Mouse (Mus musculus): ENCODE results near the gene 1520401A03Rik. TPM values are rescaled to one million over a fixed set of nuclear protein-coding genes. Genes with fewer than 3 reads are reported as not detected.

Gene 1520401A03Rik
- polyA plus RNA-seq, 1 experiment = 7.1 TPM

- no peak overlapping the region for H3K4me3 ChIP-seq (ENCODE audit: control insufficient read depth, low read depth, low read length)
- H3K27ac ChIP-seq (ENCODE audit: control insufficient read depth, insufficient read depth, low read depth, low read length) = no peak overlapping the region
- peaks cover 14% of the 10 kb centered on the region for H3K4me1 ChIP-seq (ENCODE audit: control insufficient read depth, insufficient read depth, low read length)
- H3K36me3 ChIP-seq (ENCODE audit: control insufficient read depth, insufficient read depth, low read length) = no peaks in the 10 kb centered on the region
- TF ChIP-seq CTCF (IDR thresholded peaks at IDR 0.05; ENCODE audit: control insufficient read depth, insufficient read depth, insufficient replicate concordance, low read depth, low read length) (no peak), POLR2A (IDR thresholded peaks at IDR 0.05; ENCODE audit: control insufficient read depth, low read depth, low read length) (no peak)
- no peaks in the 10 kb centered on the region for H3K27me3 ChIP-seq (ENCODE audit: control insufficient read depth, insufficient read depth, low read length)
Measured at GRCm38 (mm10) chr17:23719455-23719854, 3.1 kb downstream of the 1520401A03Rik start.

DNA sequence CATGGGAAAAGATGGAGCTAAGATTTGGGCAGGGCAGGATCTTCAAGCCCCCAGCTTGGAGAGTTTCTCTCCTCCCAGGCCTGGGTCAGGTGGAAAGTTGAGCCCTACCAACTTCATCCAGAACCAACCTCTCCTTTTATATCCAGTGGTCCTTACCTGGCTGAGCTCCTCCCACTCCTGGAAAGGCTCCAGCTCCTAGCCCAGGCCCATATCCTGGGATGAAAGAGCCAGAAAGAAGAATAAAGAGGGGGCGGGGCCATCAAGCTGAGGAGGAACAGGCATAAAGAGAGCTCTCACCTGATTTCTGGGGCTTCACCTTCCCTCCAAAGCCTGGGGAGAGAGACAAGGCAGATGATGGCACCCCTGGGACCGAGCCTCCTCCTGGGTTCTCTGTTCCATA, 5.6 kb downstream of the 1520401A03Rik start:
- H3K4me3 ChIP-seq (ENCODE audit: control insufficient read depth, low read depth, low read length) = no peak overlapping the region
- H3K27me3 ChIP-seq (ENCODE audit: control insufficient read depth, insufficient read depth, low read length) = no peaks in the 10 kb centered on the region
- TF ChIP-seq CTCF (IDR thresholded peaks at IDR 0.05; ENCODE audit: control insufficient read depth, insufficient read depth, insufficient replicate concordance, low read depth, low read length) (no peak), POLR2A (IDR thresholded peaks at IDR 0.05; ENCODE audit: control insufficient read depth, low read depth, low read length) (no peak)
- H3K36me3 ChIP-seq (ENCODE audit: control insufficient read depth, insufficient read depth, low read length) = no peaks in the 10 kb centered on the region
- peaks cover 3% of the 10 kb centered on the region for H3K4me1 ChIP-seq (ENCODE audit: control insufficient read depth, insufficient read depth, low read length)
- H3K27ac ChIP-seq (ENCODE audit: control insufficient read depth, insufficient read depth, low read depth, low read length) = no peak overlapping the region

DNA sequence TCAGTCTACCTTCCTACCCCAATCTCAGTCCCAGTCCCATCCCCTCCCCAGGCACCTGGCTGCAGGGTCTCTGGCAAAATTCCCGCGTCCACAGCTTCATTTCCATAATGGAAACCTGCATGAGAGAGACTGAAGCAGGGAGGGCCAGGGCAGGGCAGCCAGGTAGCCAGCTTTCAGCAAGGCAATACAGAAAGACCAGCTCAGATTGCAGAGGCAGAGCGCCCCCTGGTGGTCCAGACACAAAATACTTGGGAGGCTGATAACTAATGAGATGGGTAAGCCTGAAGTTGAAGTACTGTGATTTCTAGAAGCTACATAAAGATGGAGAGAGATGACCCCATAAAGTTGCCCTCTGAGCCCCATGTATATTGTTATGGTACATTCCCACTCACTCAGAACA, 16.4 kb downstream of the 1520401A03Rik start:
- TF ChIP-seq POLR2A (IDR thresholded peaks at IDR 0.05; ENCODE audit: control insufficient read depth, low read depth, low read length) = no peak
- TF ChIP-seq CTCF (IDR thresholded peaks at IDR 0.05; ENCODE audit: control insufficient read depth, insufficient read depth, insufficient replicate concordance, low read depth, low read length) = peak; percentile 80; the same call in 1 of the 2 replicates
- H3K27me3 ChIP-seq (ENCODE audit: control insufficient read depth, insufficient read depth, low read length) = no peaks in the 10 kb centered on the region

DNA sequence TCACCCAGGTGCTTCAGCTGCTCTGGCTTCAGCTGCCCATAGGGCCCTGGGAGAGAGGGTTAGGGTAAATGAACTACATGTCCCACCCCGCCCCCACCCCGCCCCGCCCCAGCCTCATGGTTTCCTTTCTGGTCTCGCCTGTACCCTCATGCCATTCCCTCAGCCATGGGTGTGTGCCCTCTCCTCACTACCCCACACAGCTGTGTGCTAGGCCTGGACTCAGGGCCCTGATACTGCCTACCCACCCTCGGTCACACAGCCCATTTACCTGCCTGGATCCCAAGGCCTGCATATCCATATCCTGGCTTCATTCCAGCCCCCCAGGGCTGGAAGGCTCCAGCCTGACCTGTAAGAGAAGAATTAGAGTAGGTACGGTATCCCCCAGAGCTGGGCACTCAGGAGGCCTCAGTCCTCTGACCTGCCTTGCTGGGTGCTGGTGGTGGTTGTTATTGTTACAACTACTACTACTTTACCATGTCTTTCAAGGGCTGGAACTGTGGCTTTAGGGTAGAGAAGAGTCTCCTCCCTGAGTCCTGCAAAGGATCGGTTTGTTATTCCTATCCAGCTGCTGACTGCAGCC, 17.0 kb downstream of the 1520401A03Rik start:
- Histone ChIP-seq H3K4me3 (ENCODE audit: control insufficient read depth, low read depth, low read length) (no peak overlapping the region), H3K36me3 (ENCODE audit: control insufficient read depth, insufficient read depth, low read length) (no peaks in the 10 kb centered on the region), H3K4me1 (ENCODE audit: control insufficient read depth, insufficient read depth, low read length) (no peaks in the 10 kb centered on the region), H3K27me3 (ENCODE audit: control insufficient read depth, insufficient read depth, low read length) (no peaks in the 10 kb centered on the region), H3K27ac (ENCODE audit: control insufficient read depth, insufficient read depth, low read depth, low read length) (no peak overlapping the region)
- no peak for TF ChIP-seq CTCF (IDR thresholded peaks at IDR 0.05; ENCODE audit: control insufficient read depth, insufficient read depth, insufficient replicate concordance, low read depth, low read length)
- TF ChIP-seq POLR2A (IDR thresholded peaks at IDR 0.05; ENCODE audit: control insufficient read depth, low read depth, low read length) = no peak

More for the DNA sequence above, 16.4 kb downstream of the 1520401A03Rik start:
- Histone ChIP-seq H3K27ac (ENCODE audit: control insufficient read depth, insufficient read depth, low read depth, low read length) (no peak overlapping the region), H3K36me3 (ENCODE audit: control insufficient read depth, insufficient read depth, low read length) (no peaks in the 10 kb centered on the region), H3K4me1 (ENCODE audit: control insufficient read depth, insufficient read depth, low read length) (no peaks in the 10 kb centered on the region), H3K4me3 (ENCODE audit: control insufficient read depth, low read depth, low read length) (no peak overlapping the region)

DNA sequence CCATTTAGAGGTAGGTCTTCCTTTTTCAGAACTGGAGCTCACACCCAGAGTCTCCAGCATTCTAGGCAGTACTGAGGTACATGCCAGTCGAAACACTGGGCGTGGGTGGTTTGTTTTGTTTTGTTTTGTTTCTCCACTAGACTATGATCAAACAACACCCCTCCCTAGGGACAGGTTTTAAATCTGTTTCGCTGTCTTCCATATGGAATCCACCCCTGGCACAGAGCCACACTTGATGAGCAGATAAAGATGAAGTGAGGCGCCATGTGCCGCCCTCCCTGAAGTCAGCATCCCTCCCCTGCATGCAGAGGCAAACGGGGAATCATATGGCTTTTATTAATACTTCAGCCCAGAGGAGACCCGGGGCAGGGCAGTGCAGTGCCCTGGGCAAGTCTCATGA, 17.8 kb downstream of the 1520401A03Rik start:
- TF ChIP-seq CTCF (IDR thresholded peaks at IDR 0.05; ENCODE audit: control insufficient read depth, insufficient read depth, insufficient replicate concordance, low read depth, low read length) = no peak
- no peak for TF ChIP-seq POLR2A (IDR thresholded peaks at IDR 0.05; ENCODE audit: control insufficient read depth, low read depth, low read length)
- Histone ChIP-seq H3K4me3 (ENCODE audit: control insufficient read depth, low read depth, low read length) (no peak overlapping the region), H3K36me3 (ENCODE audit: control insufficient read depth, insufficient read depth, low read length) (no peaks in the 10 kb centered on the region), H3K27ac (ENCODE audit: control insufficient read depth, insufficient read depth, low read depth, low read length) (no peak overlapping the region), H3K27me3 (ENCODE audit: control insufficient read depth, insufficient read depth, low read length) (no peaks in the 10 kb centered on the region), H3K4me1 (ENCODE audit: control insufficient read depth, insufficient read depth, low read length) (peaks cover 7% of the 10 kb centered on the region)

DNA sequence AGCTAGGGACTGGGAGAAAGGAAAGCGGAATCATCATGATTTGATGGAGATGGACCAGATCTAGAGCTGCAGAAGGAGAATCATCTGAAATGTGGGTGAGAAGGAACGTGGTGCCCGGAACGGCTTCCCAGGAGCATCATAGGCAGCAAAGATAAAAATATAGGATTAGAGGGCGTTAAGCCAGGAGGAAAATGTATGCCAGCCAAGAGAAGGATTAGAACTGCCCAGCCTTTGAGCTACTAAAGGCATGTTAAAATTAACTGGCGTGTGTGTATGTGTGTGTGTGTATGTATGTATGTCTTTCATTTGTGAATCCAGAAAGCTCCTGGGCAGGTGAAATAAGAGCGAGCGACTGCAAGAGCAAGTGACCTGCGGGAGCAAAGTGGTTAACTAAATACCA, 19.3 kb downstream of the 1520401A03Rik start:
- TF ChIP-seq CTCF (IDR thresholded peaks at IDR 0.05; ENCODE audit: control insufficient read depth, insufficient read depth, insufficient replicate concordance, low read depth, low read length) (no peak), POLR2A (IDR thresholded peaks at IDR 0.05; ENCODE audit: control insufficient read depth, low read depth, low read length) (no peak)
- no peak overlapping the region for H3K27ac ChIP-seq (ENCODE audit: control insufficient read depth, insufficient read depth, low read depth, low read length)

DNA sequence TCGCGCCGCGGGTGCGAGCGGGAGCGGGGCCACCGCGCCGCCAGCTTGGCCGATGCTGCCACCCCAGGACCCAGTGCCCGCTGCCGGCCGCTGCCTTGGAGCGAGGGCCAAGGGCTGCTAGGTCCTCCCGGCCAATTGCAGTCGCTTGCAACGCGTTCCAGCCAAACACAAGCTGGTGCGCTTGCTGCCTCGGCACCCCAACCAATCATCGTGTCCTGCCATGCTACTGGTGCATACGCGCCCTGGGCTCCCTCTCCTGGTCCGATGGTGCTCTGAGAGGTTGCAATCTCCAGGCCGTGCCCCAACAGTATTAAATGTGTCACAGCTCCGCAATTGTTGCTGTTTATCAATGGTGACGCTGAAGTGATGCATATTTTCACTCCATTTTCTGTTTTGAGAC, 22.5 kb downstream of the 1520401A03Rik start:
- Histone ChIP-seq H3K27me3 (ENCODE audit: control insufficient read depth, insufficient read depth, low read length) (no peaks in the 10 kb centered on the region), H3K27ac (ENCODE audit: control insufficient read depth, insufficient read depth, low read depth, low read length) (no peak overlapping the region), H3K4me3 (ENCODE audit: control insufficient read depth, low read depth, low read length) (peak overlapping the region; percentile 66), H3K4me1 (ENCODE audit: control insufficient read depth, insufficient read depth, low read length) (peaks cover 7% of the 10 kb centered on the region), H3K36me3 (ENCODE audit: control insufficient read depth, insufficient read depth, low read length) (no peaks in the 10 kb centered on the region)
- TF ChIP-seq CTCF (IDR thresholded peaks at IDR 0.05; ENCODE audit: control insufficient read depth, insufficient read depth, insufficient replicate concordance, low read depth, low read length) = peak; percentile 50; the same call in 1 of the 2 replicates
- TF ChIP-seq POLR2A (IDR thresholded peaks at IDR 0.05; ENCODE audit: control insufficient read depth, low read depth, low read length) = no peak

More for the DNA sequence above, 19.3 kb downstream of the 1520401A03Rik start:
- H3K36me3 ChIP-seq (ENCODE audit: control insufficient read depth, insufficient read depth, low read length) = no peaks in the 10 kb centered on the region
- peaks cover 7% of the 10 kb centered on the region for H3K4me1 ChIP-seq (ENCODE audit: control insufficient read depth, insufficient read depth, low read length)
- no peaks in the 10 kb centered on the region for H3K27me3 ChIP-seq (ENCODE audit: control insufficient read depth, insufficient read depth, low read length)
- H3K4me3 ChIP-seq (ENCODE audit: control insufficient read depth, low read depth, low read length) = no peak overlapping the region
